Mouse (Mus musculus) midbrain, embryonic 16.5 days (tissue): ENCODE measurements around the gene Ganab. TPM values are rescaled to one million over a fixed set of nuclear protein-coding genes. Genes with fewer than 3 reads are reported as not detected.

Experiments
- ATAC-seq: fragments of 200-750 bp; cut with Nextera tagmentation; 2 replicates; pipeline ENCODE4 v1.8.0; 2017; ENCODE audit warnings: moderate TSS enrichment
- H3K27ac ChIP-seq: fragments of 300-500 bp; sonication (generic); 2 replicates; pipeline ENCODE4 v1.5.1; 2014; ENCODE audit warnings: mild to moderate bottlenecking, low read length, mixed read lengths
- H3K27me3 ChIP-seq: fragments of 300-500 bp; sonication (generic); 2 replicates; pipeline ENCODE4 v1.6.1; 2014; ENCODE audit warnings: low read depth, low read length, mixed read lengths; ENCODE audit not compliant: control insufficient read depth, insufficient read depth
- H3K36me3 ChIP-seq: fragments of 300-500 bp; sonication (generic); 2 replicates; pipeline ENCODE4 v1.6.1; 2014; ENCODE audit warnings: mild to moderate bottlenecking, low read length, moderate library complexity, mixed read lengths; ENCODE audit not compliant: control insufficient read depth, insufficient read depth
- H3K4me1 ChIP-seq: fragments of 300-500 bp; sonication (generic); 2 replicates; pipeline ENCODE4 v1.6.1; 2014; ENCODE audit warnings: mild to moderate bottlenecking, low read length, mixed read lengths; ENCODE audit not compliant: control insufficient read depth, insufficient read depth
- H3K4me2 ChIP-seq: fragments of 300-500 bp; sonication (generic); 2 replicates; pipeline ENCODE4 v1.6.1; 2014; ENCODE audit warnings: mild to moderate bottlenecking, low read length, mixed read lengths
- H3K4me3 ChIP-seq: fragments of 300-500 bp; sonication (generic); 2 replicates; pipeline ENCODE4 v1.5.1; 2014; ENCODE audit warnings: low read depth, mild to moderate bottlenecking, low read length, moderate library complexity, mixed read lengths
- H3K9ac ChIP-seq: fragments of 300-500 bp; sonication (generic); 2 replicates; pipeline ENCODE4 v1.6.1; 2014; ENCODE audit warnings: low read depth, low read length, mixed read lengths
- H3K9me3 ChIP-seq: fragments of 300-500 bp; sonication (generic); replicated peaks from 2 replicates; pipeline ENCODE4 v1.6.1; 2014; ENCODE audit warnings: mild to moderate bottlenecking, low read length, mixed read lengths; ENCODE audit not compliant: control insufficient read depth, poor library complexity, severe bottlenecking
- WGBS: fragments of 180-500 bp; shearing (Covaris S2); extraction: QIAGEN DNeasy Blood & Tissue Kit; methylation state at CpG from one replicate; pipeline ENCODE4 v1.1.7; 2014; 5-methylcytosine and 5-hydroxymethylcytosine counted together
- polyA plus RNA-seq: library from polyadenylated mRNA; unstranded; fragments of >200 nt; fragmentation: Nextera tagmentation; extraction: Ambion mirVana; gene quantifications from 2 replicates; pipeline ENCODE4 v1.2.1, GENCODE M21; 2015

Ganab gene
- polyA plus RNA-seq, 1 experiment from 2014 or later = 76.8 TPM

DNA sequence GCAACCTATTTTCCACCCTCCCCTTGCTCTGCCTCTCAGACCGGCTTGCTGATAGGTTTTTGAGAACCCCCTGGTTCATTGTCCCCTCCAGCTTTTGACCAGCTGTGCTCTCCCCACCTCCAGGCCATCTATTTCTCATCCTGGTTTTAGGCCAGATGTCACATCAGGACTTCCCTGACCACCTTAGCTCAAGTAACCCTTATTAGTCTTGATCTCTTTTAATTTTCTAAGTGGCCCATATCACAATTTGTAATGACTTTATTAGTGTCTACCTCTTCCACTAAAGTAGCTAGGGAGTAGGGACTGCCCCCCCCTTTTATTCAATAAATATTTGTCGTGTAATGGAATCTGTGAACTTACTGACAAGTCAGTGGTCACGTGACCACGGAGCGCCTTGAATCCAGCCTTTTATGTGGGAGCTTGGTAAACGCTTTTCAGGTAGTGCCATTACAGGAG, 23.0 kb downstream of the Ganab start:
- 3% methylated on average over 6 of the region's 6 CpGs for WGBS
- no peaks in the 10 kb centered on the region for H3K27me3 ChIP-seq
- peak overlapping the region; percentile 81 for H3K27ac ChIP-seq

DNA sequence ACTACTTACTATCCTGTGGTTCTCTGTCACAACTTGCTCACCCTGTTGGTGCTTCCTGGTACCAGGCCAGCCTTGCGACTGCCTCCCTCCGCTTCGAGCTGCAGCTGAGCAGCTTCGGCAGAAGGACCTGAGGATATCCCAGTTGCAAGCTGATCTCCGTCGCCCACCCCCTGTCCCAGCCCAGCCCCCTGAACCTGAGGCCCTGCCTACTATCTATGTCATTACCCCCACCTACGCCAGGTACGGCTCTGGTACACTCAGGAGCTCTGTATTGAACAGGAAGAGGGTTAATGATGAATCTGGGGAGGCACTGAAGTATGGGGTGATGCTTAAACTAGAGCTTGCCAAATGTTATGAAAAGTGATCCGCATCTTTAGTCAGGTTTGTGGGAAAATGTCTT, 23.9 kb downstream of the Ganab start:
- Histone ChIP-seq H3K27me3 (no peaks in the 10 kb centered on the region), H3K4me3 (no peak overlapping the region), H3K9ac (peak overlapping the region; percentile 46; the same call in 1 of the 2 replicates), H3K4me2 (peak overlapping the region; percentile 88; the same call in 1 of the 2 replicates), H3K9me3 (no peaks in the 10 kb centered on the region), H3K27ac (no peak overlapping the region), H3K4me1 (peaks cover 11% of the 10 kb centered on the region), H3K36me3 (peaks cover 10% of the 10 kb centered on the region)
- ATAC-seq = no peak
- 80% methylated on average over 9 of the region's 9 CpGs for WGBS

More for the DNA sequence above, 23.0 kb downstream of the Ganab start:
- Histone ChIP-seq H3K36me3 (peaks cover 9% of the 10 kb centered on the region), H3K9me3 (no peaks in the 10 kb centered on the region), H3K9ac (peak overlapping the region; percentile 72), H3K4me2 (peak overlapping the region; percentile 88), H3K4me1 (peaks cover 11% of the 10 kb centered on the region), H3K4me3 (peak overlapping the region; percentile 75)
- peak; percentile 57 for ATAC-seq

DNA sequence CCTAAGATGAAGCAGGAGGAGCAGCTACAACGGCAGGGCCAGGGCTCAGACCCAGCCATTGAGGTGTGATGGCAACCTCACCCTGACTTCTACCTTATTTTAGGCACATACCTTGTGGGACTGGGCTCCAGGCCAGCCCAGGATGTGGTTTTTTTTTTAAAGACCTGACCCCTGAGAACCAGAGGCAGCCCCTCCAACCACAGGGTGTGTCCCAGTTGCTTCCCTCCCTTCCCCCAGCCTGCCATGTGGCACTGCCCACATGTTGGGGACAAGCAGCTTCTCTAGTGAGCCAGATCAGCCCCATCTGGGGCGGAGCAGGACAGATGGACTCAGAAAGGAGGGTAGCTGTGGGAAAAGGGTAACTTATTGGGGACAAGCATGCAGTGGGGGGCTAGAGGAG, 28.9 kb downstream of the Ganab start:
- H3K4me3 ChIP-seq = no peak overlapping the region
- H3K36me3 ChIP-seq = peaks cover 12% of the 10 kb centered on the region
- 97% methylated on average over 2 of the region's 2 CpGs for WGBS
- H3K9ac ChIP-seq = no peak overlapping the region
- H3K9me3 ChIP-seq = no peaks in the 10 kb centered on the region
- H3K27ac ChIP-seq = no peak overlapping the region
- H3K4me2 ChIP-seq = no peak overlapping the region
- no peak for ATAC-seq
- no peaks in the 10 kb centered on the region for H3K27me3 ChIP-seq
- H3K4me1 ChIP-seq = peaks cover 9% of the 10 kb centered on the region

DNA sequence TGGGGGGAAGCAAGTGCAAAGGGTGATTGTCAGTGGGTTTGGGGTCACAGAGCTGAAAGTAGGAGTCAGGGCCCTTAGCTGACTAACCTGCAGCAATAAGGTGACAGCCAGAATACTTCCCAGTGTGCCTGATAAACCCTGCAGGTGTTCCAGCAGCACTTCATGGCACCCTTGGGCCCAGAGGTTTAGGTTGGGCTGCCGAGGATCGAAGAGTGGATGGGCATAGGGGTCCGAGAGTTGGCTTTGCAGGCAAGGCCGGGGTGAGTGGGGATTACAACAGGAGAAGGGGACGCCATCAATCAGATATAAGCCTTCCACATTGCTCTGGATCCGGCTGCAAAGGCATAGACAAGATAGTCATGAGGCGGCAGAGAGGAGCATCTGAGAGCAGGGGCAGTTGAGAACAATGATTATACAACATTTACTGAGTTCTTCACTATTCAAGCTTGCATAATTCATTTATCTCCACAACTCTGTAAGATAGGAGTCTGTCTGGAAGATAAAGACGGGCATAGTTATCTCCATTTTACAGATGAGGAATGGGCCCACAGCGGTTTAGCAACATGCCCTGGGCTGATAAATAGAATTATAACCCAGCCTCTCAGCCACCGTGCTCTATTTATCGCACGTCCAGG, 30.1 kb downstream of the Ganab start:
- ATAC-seq = no peak
- H3K9me3 ChIP-seq = no peaks in the 10 kb centered on the region
- H3K36me3 ChIP-seq = peaks cover 12% of the 10 kb centered on the region
- no peak overlapping the region for H3K9ac ChIP-seq
- H3K27ac ChIP-seq = no peak overlapping the region
- no peaks in the 10 kb centered on the region for H3K27me3 ChIP-seq
- WGBS = 89% methylated on average over 12 of the region's 12 CpGs
- H3K4me1 ChIP-seq = peaks cover 7% of the 10 kb centered on the region; the same call in 1 of the 2 replicates
- H3K4me2 ChIP-seq = no peak overlapping the region
- H3K4me3 ChIP-seq = no peak overlapping the region

DNA sequence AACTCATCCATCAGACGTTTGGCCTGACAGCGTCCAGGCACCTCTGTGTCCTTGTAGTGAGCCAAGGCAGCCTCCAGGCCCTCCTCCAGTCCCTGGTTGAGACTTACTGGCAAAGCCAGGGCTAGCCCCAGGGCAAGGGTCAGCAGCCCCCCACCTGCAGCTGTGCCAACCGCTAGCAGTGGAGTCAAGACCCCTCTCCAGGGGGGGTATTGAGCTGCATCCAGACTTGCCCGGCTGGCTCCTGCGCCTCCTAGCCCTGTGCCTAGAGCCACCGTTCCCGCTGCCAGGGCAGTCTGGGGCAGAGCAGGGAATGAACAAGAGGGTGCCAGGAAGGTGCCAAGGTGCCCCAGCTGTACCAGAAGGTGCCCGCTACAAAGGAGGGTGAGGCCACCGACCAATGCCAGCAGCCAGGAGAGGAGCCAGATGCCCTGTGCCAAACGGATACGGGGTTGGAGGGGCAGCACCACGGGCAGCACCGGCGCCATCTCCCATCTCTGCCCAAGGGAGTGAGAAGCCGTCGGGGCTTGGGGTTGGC, 30.9 kb downstream of the Ganab start:
- 14% methylated on average over 16 of the region's 16 CpGs for WGBS
- Histone ChIP-seq H3K9ac (no peak overlapping the region), H3K27me3 (no peaks in the 10 kb centered on the region), H3K36me3 (peaks cover 12% of the 10 kb centered on the region), H3K4me3 (peak overlapping the region; percentile 47), H3K4me2 (peak overlapping the region; percentile 81), H3K4me1 (peaks cover 7% of the 10 kb centered on the region; the same call in 1 of the 2 replicates), H3K9me3 (no peaks in the 10 kb centered on the region), H3K27ac (no peak overlapping the region)
- peak; percentile 6; the same call in 1 of the 2 replicates for ATAC-seq

DNA sequence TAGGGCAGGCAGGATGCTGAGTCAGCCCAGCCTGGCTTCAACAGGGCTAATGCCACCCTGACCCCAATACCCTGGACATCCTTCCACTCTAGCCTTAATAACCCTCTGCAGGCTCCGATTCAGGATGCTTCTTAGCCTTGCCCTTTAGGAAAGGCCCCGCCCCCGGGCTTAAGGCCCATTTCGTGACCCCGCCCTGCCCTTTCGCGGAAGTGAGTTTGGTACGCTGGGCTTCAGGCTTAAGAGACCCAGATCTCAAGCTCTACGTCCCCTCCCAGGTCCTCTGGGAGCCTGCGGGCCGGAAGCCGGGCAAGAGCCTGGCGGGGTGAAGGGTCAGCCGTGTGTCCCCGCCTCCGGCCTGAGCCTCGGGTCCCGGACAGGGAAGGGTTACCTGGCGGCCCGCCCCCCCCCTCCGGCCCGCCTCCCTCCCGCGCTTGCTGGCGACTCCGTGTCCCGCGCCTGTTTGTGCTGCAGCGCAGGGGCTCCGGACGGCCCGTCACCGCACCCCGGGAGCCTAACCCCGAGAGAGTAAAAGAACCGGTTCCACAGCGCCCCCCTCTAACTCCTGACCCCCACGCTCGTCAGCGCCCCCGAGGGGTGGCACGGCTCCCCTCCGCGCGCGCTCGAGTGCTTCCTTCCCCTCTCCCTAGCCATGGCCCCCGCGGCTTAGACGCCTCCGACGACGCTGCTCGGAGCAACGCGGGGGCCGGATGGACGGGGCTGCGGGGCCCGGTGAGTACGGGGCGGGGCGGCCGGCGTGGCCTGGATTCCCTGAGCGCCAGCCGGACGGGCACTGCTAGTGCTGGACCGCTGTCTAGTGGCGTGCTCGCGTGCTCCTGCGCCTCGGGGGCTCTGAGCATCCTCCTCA, 31.6 kb downstream of the Ganab start, which contains the start of the genes Rom1 and Eml3:
TSS of gene Rom1 (minus strand) at position 133 of the 865 bp plus-strand sequence.
TSS of gene Eml3 (plus strand) at position 329 of the 865 bp plus-strand sequence.
- under 1% methylated on average over 65 of the region's 74 CpGs for WGBS
- peak within 1 kb of the TSS; percentile 75 for H3K9ac ChIP-seq

DNA sequence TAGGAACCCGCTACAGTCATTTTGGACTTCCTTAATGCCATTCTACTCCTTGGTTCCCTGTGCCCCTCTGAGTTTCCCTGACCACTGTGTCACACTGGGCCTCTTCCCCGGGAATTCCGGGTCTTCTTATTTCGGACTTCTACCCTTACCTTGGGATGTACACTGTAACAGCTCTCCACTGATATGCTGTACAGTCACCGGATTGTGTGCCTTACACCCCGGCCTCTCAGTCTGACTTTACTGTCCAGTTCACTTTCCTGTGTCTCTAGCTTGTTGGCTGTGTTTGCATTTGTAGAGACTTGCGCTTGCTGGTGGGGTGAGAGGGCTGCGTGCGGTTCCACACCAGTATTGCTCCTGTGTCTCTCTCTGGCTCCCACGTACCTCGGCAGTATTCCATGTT, 32.2 kb downstream of the Ganab start:
- ATAC-seq = no peak
- H3K27me3 ChIP-seq = no peaks in the 10 kb centered on the region
- no peak overlapping the region for H3K27ac ChIP-seq

More for the DNA sequence above, 31.6 kb downstream of the Ganab start, which contains the start of the genes Rom1 and Eml3:
- Histone ChIP-seq H3K27me3 (no peaks in the 10 kb centered on the region), H3K4me3 (peak within 1 kb of the TSS; percentile 47), H3K36me3 (peaks cover 12% of the 10 kb centered on the region), H3K9me3 (no peaks in the 10 kb centered on the region), H3K4me2 (peak within 1 kb of the TSS; percentile 81), H3K27ac (no peak within 1 kb of the TSS), H3K4me1 (peaks cover 7% of the 10 kb centered on the region; the same call in 1 of the 2 replicates)
- ATAC-seq = peak; percentile 63

DNA sequence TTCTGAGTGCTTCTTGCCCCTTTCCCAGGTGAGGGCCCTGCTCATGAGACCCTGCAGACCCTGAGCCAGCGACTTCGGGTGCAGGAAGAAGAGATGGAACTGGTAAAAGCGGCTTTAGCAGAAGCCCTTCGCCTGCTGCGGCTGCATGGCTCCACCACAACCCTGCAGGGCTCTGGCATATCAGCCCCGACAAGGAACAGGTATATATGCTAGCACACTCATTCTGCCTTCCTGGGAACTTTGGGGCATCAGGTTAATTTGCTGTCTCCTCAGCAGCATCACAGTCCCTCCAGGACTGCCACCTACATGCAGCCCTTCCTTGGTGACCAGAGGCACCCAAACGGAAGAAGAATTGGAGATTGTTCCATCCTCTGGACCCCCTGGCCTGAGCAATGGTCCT, 32.9 kb downstream of the Ganab start:
- 85% methylated on average over 7 of the region's 7 CpGs for WGBS
- Histone ChIP-seq H3K27ac (no peak overlapping the region), H3K27me3 (no peaks in the 10 kb centered on the region), H3K4me1 (peaks cover 7% of the 10 kb centered on the region; the same call in 1 of the 2 replicates), H3K36me3 (peaks cover 8% of the 10 kb centered on the region), H3K9me3 (no peaks in the 10 kb centered on the region), H3K4me3 (no peak overlapping the region; the same call in 1 of the 2 replicates), H3K9ac (no peak overlapping the region), H3K4me2 (no peak overlapping the region)
- no peak for ATAC-seq

More for the DNA sequence above, 32.2 kb downstream of the Ganab start:
- H3K4me2 ChIP-seq = peak overlapping the region; percentile 81
- peaks cover 12% of the 10 kb centered on the region for H3K36me3 ChIP-seq
- peaks cover 7% of the 10 kb centered on the region; the same call in 1 of the 2 replicates for H3K4me1 ChIP-seq
- no peaks in the 10 kb centered on the region for H3K9me3 ChIP-seq
- peak overlapping the region; percentile 47 for H3K4me3 ChIP-seq
- WGBS = 15% methylated on average over 11 of the region's 11 CpGs
- H3K9ac ChIP-seq = peak overlapping the region; percentile 75
